Mouse (Mus musculus): ENCODE measurements around the gene Psmd7.

- no peak for TF ChIP-seq EP300 (IDR thresholded peaks at IDR 0.05; ENCODE audit: low read depth in 1 of 2, low read length in 2 of 2)
- TF ChIP-seq MEF2A (IDR thresholded peaks at IDR 0.05; ENCODE audit: extremely low read depth, insufficient replicate concordance, low read depth, low read length, poor library complexity, severe bottlenecking), result no peak
- no peak for TF ChIP-seq CTCF (IDR thresholded peaks at IDR 0.05 in 2 of 3, conservative IDR thresholded peaks at IDR 0.05 in 1 of 3; ENCODE audit: control insufficient read depth in 1 of 3, insufficient read depth in 1 of 3, low read depth in 2 of 3, low read length in 3 of 3, poor library complexity in 1 of 3, severe bottlenecking in 1 of 3)
- TF ChIP-seq MAFK (IDR thresholded peaks at IDR 0.05; ENCODE audit: borderline replicate concordance, low read depth, low read length), result no peak
- no peak for TF ChIP-seq NRF1 (IDR thresholded peaks at IDR 0.05; ENCODE audit: insufficient read depth, low read depth, low read length, poor library complexity, severe bottlenecking)
- TF ChIP-seq ETS1 (IDR thresholded peaks at IDR 0.05; ENCODE audit: low read depth, low read length), result no peak
- TF ChIP-seq USF1 (IDR thresholded peaks at IDR 0.05; ENCODE audit: low read depth, low read length), result no peak
- no peak for TF ChIP-seq ZNF384 (IDR thresholded peaks at IDR 0.05; ENCODE audit: low read depth, low read length)
- TF ChIP-seq POLR2A (IDR thresholded peaks at IDR 0.05; ENCODE audit: control insufficient read depth in 1 of 2, insufficient read depth in 1 of 2, low read depth in 1 of 2, low read length in 2 of 2, poor library complexity in 1 of 2), result no peak
- no peak for TF ChIP-seq ELF1 (IDR thresholded peaks at IDR 0.05; ENCODE audit: low read depth, low read length)
- TF ChIP-seq RAD21 (IDR thresholded peaks at IDR 0.05; ENCODE audit: low read depth, low read length), result no peak
- TF ChIP-seq HCFC1 (IDR thresholded peaks at IDR 0.05; ENCODE audit: low read depth, low read length), result no peak
- TF ChIP-seq RCOR1 (IDR thresholded peaks at IDR 0.05; ENCODE audit: low read depth, low read length), result no peak
Measured at GRCm38 (mm10) chr8:107629701-107630100, 41.4 kb upstream of the Psmd7 start.
